Mouse (Mus musculus): ENCODE results near the gene Cep57l1.

DNA sequence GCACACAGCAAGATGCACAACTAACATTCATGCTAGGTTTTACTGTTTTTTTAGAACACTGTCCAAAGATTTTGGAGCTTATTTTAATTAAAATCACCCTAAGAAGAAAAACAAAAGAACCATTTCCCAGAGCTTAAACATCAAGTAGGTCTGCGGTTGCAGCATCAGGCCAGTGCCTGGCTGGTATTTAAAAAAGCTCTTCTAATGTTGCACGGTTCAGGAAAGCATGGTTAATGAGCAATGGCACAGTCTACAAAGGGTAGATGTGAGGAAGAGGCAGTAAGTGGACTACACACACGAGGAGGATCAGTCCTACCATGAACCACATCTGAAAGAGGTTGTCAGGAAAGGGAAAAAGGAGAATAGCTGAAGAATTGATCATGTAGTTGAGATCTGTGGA, 5.0 kb downstream of the Cep57l1 start:
- TF ChIP-seq POLR2A (IDR thresholded peaks at IDR 0.05; ENCODE audit: insufficient read depth, low read depth, low read length) (no peak), CTCF (IDR thresholded peaks at IDR 0.05) (no peak), EP300 (IDR thresholded peaks at IDR 0.05; ENCODE audit: insufficient read depth, low read depth, low read length) (no peak)

All from heart, adult 2 months (tissue).